Mouse (Mus musculus): Measurements from ENCODE around the gene Efemp2. TPM values are rescaled to one million over a fixed set of nuclear protein-coding genes. Genes with fewer than 3 reads are reported as not detected.

Gene Efemp2
- polyA plus RNA-seq, 1 experiment from 2014 or later = 38.9 TPM

GRCm38 (mm10) chr19:5466916-5467500 is 6.7 kb upstream of the Efemp2 start:
- H3K9ac ChIP-seq = no peak overlapping the region
- H3K27ac ChIP-seq (replicated peaks) = no peak overlapping the region
- peaks cover 17% of the 10 kb centered on the region for H3K4me1 ChIP-seq (replicated peaks)
- no peak overlapping the region for H3K4me3 ChIP-seq
- 97% methylated on average over 6 of the region's 6 CpGs for WGBS
- H3K9me3 ChIP-seq = no peaks in the 10 kb centered on the region
- H3K27me3 ChIP-seq = no peaks in the 10 kb centered on the region
- H3K36me3 ChIP-seq = peaks cover 35% of the 10 kb centered on the region
- no peak for ATAC-seq (ENCODE audit: low FRiP score, low read depth)
- no peak overlapping the region for H3K4me2 ChIP-seq

- Histone ChIP-seq H3K36me3 (peaks cover 23% of the 10 kb centered on the region), H3K9me3 (no peaks in the 10 kb centered on the region), H3K4me1 (replicated peaks) (peaks cover 16% of the 10 kb centered on the region), H3K4me2 (no peak within 1 kb of the TSS), H3K4me3 (no peak within 1 kb of the TSS), H3K27me3 (no peaks in the 10 kb centered on the region), H3K27ac (replicated peaks) (no peak within 1 kb of the TSS), H3K9ac (no peak within 1 kb of the TSS)
- WGBS = 61% methylated on average over 5 of the region's 5 CpGs
- no peak for ATAC-seq (ENCODE audit: low FRiP score, low read depth)
Observed at GRCm38 (mm10) chr19:5468374-5468773, 5.4 kb upstream of the Efemp2 start, which contains the start of gene Ctsw. Gene Ctsw (minus strand): TSS chr19:5468507.

- Histone ChIP-seq H3K9ac (no peak overlapping the region), H3K36me3 (peaks cover 4% of the 10 kb centered on the region; the same call in 1 of the 2 replicates), H3K4me2 (no peak overlapping the region), H3K4me3 (no peak overlapping the region), H3K4me1 (replicated peaks) (peaks cover 29% of the 10 kb centered on the region), H3K27ac (replicated peaks) (no peak overlapping the region), H3K27me3 (no peaks in the 10 kb centered on the region), H3K9me3 (no peaks in the 10 kb centered on the region)
- 39% methylated on average over 5 of the region's 5 CpGs for WGBS
- no peak for ATAC-seq (ENCODE audit: low FRiP score, low read depth)
Observed at GRCm38 (mm10) chr19:5471846-5472245, 1.9 kb upstream of the Efemp2 start.

- Histone ChIP-seq H3K9ac (no peak overlapping the region), H3K4me1 (replicated peaks) (peaks cover 29% of the 10 kb centered on the region), H3K27ac (replicated peaks) (no peak overlapping the region), H3K36me3 (no peaks in the 10 kb centered on the region), H3K27me3 (no peaks in the 10 kb centered on the region), H3K4me2 (no peak overlapping the region), H3K9me3 (no peaks in the 10 kb centered on the region), H3K4me3 (no peak overlapping the region)
- no peak for ATAC-seq (ENCODE audit: low FRiP score, low read depth)
- WGBS = 80% methylated on average over 3 of the region's 3 CpGs
Observed at GRCm38 (mm10) chr19:5472857-5473256, 897 bp upstream of the Efemp2 start.

- Histone ChIP-seq H3K36me3 (no peaks in the 10 kb centered on the region), H3K27me3 (no peaks in the 10 kb centered on the region), H3K4me3 (peak overlapping the region; percentile 58), H3K9ac (peak overlapping the region; percentile 67), H3K27ac (replicated peaks) (peak overlapping the region; percentile 54), H3K4me1 (replicated peaks) (peaks cover 29% of the 10 kb centered on the region), H3K9me3 (no peaks in the 10 kb centered on the region), H3K4me2 (peak overlapping the region; percentile 99)
- 1% methylated on average over 57 of the region's 68 CpGs for WGBS
- ATAC-seq (ENCODE audit: low FRiP score, low read depth) = peak; percentile 78
Observed at GRCm38 (mm10) chr19:5474281-5475068, 721 bp downstream of the Efemp2 start.

- H3K27me3 ChIP-seq = no peaks in the 10 kb centered on the region
- H3K9ac ChIP-seq = peak overlapping the region; percentile 67
- H3K4me2 ChIP-seq = peak overlapping the region; percentile 99
- H3K4me1 ChIP-seq (replicated peaks) = peaks cover 29% of the 10 kb centered on the region
- H3K9me3 ChIP-seq = no peaks in the 10 kb centered on the region
- peak; percentile 13 for ATAC-seq (ENCODE audit: low FRiP score, low read depth)
- peak overlapping the region; percentile 58 for H3K4me3 ChIP-seq
- no peaks in the 10 kb centered on the region for H3K36me3 ChIP-seq
- H3K27ac ChIP-seq (replicated peaks) = peak overlapping the region; percentile 54
- 17% methylated on average over 13 of the region's 13 CpGs for WGBS
Observed at GRCm38 (mm10) chr19:5475069-5475714, 1.4 kb downstream of the Efemp2 start.

GRCm38 (mm10) chr19:5477004-5477667 is 3.4 kb downstream of the Efemp2 start:
- 87% methylated on average over 10 of the region's 10 CpGs for WGBS
- Histone ChIP-seq H3K4me1 (replicated peaks) (peaks cover 26% of the 10 kb centered on the region), H3K4me3 (no peak overlapping the region), H3K4me2 (no peak overlapping the region), H3K27ac (replicated peaks) (no peak overlapping the region), H3K27me3 (no peaks in the 10 kb centered on the region), H3K9me3 (no peaks in the 10 kb centered on the region), H3K36me3 (peaks cover 8% of the 10 kb centered on the region; the same call in 1 of the 2 replicates), H3K9ac (no peak overlapping the region)
- no peak for ATAC-seq (ENCODE audit: low FRiP score, low read depth)

- H3K4me1 ChIP-seq (replicated peaks) = peaks cover 26% of the 10 kb centered on the region
- no peaks in the 10 kb centered on the region for H3K9me3 ChIP-seq
- no peak overlapping the region for H3K4me2 ChIP-seq
- no peak for ATAC-seq (ENCODE audit: low FRiP score, low read depth)
- no peak overlapping the region for H3K9ac ChIP-seq
- H3K27me3 ChIP-seq = no peaks in the 10 kb centered on the region
- no peak overlapping the region for H3K27ac ChIP-seq (replicated peaks)
- WGBS = 90% methylated on average over 18 of the region's 18 CpGs
- no peak overlapping the region for H3K4me3 ChIP-seq
- peaks cover 14% of the 10 kb centered on the region for H3K36me3 ChIP-seq
Observed at GRCm38 (mm10) chr19:5477668-5478300, 4.0 kb downstream of the Efemp2 start.

GRCm38 (mm10) chr19:5480016-5480415 is 6.3 kb downstream of the Efemp2 start:
- H3K4me1 ChIP-seq (replicated peaks) = peaks cover 11% of the 10 kb centered on the region
- no peak overlapping the region for H3K27ac ChIP-seq (replicated peaks)
- no peak for ATAC-seq (ENCODE audit: low FRiP score, low read depth)
- no peak overlapping the region for H3K4me3 ChIP-seq
- H3K9me3 ChIP-seq = no peaks in the 10 kb centered on the region
- H3K36me3 ChIP-seq = peaks cover 30% of the 10 kb centered on the region
- H3K9ac ChIP-seq = no peak overlapping the region
- no peak overlapping the region for H3K4me2 ChIP-seq
- 92% methylated on average over 10 of the region's 10 CpGs for WGBS
- no peaks in the 10 kb centered on the region for H3K27me3 ChIP-seq

GRCm38 (mm10) chr19:5481398-5481797 is 7.6 kb downstream of the Efemp2 start:
- H3K4me3 ChIP-seq = no peak overlapping the region
- H3K27me3 ChIP-seq = no peaks in the 10 kb centered on the region
- no peaks in the 10 kb centered on the region for H3K9me3 ChIP-seq
- peaks cover 36% of the 10 kb centered on the region for H3K36me3 ChIP-seq
- H3K27ac ChIP-seq (replicated peaks) = no peak overlapping the region
- WGBS = 92% methylated on average over 10 of the region's 10 CpGs
- no peak overlapping the region for H3K9ac ChIP-seq
- peaks cover 6% of the 10 kb centered on the region for H3K4me1 ChIP-seq (replicated peaks)
- no peak for ATAC-seq (ENCODE audit: low FRiP score, low read depth)
- no peak overlapping the region for H3K4me2 ChIP-seq

Measured in hindbrain, embryonic 15.5 days (tissue).